Mouse (Mus musculus) MEL (cell line): ENCODE results near the gene Hsd11b2.

ENCODE experiments used
- CTCF ChIP-seq, 3 experiments: IDR thresholded peaks in 2 of 3; conservative IDR thresholded peaks in 1 of 3; 2 replicates each; pipeline ENCODE4 v1.5.1; 2011 to 2012; ENCODE audit warnings: low read length in 3 of 3, low read depth in 2 of 3, mild to moderate bottlenecking in 2 of 3, improper control_type of control experiment in 1 of 3, inconsistent platforms in 1 of 3, mixed read lengths in 1 of 3, moderate library complexity in 1 of 3; ENCODE audit not compliant: control insufficient read depth in 1 of 3, insufficient read depth in 1 of 3, poor library complexity in 1 of 3, severe bottlenecking in 1 of 3
- EP300 ChIP-seq, 2 experiments: IDR thresholded peaks; 2 replicates each; pipeline ENCODE4 v1.6.1; 2011; ENCODE audit warnings: improper control_type of control experiment in 2 of 2, low read length in 2 of 2, low read depth in 1 of 2, mild to moderate bottlenecking in 1 of 2
- GATA1 ChIP-seq: IDR thresholded peaks from 2 replicates; pipeline ENCODE4 v1.6.1; 2011; ENCODE audit warnings: low read depth, low read length, improper control_type of control experiment
- HCFC1 ChIP-seq: IDR thresholded peaks from 2 replicates; pipeline ENCODE4 v1.6.1; 2012; ENCODE audit warnings: low read depth, mild to moderate bottlenecking, inconsistent platforms, low read length, improper control_type of control experiment, moderate library complexity
- MYC ChIP-seq: IDR thresholded peaks from 2 replicates; pipeline ENCODE4 v1.6.1; 2011; ENCODE audit warnings: low read depth, mild to moderate bottlenecking, low read length, improper control_type of control experiment, moderate library complexity
- POLR2A ChIP-seq, 2 experiments: IDR thresholded peaks; 2 replicates each; pipeline ENCODE4 v1.6.1; 2011 to 2012; ENCODE audit warnings: low read length in 2 of 2, mild to moderate bottlenecking in 2 of 2, control low read depth in 1 of 2, improper control_type of control experiment in 1 of 2, low read depth in 1 of 2, moderate library complexity in 1 of 2; ENCODE audit not compliant: control insufficient read depth in 1 of 2, insufficient read depth in 1 of 2, poor library complexity in 1 of 2
- RCOR1 ChIP-seq: IDR thresholded peaks from 2 replicates; pipeline ENCODE4 v1.6.1; 2012; ENCODE audit warnings: low read depth, mild to moderate bottlenecking, inconsistent platforms, low read length, improper control_type of control experiment
- TAL1 ChIP-seq: IDR thresholded peaks from 2 replicates; pipeline ENCODE4 v1.6.1; 2012; ENCODE audit warnings: mild to moderate bottlenecking, inconsistent platforms, low read length, moderate library complexity, mixed read lengths
- UBTF ChIP-seq: IDR thresholded peaks from 2 replicates; pipeline ENCODE4 v1.6.1; 2012; ENCODE audit warnings: low read depth, mild to moderate bottlenecking, inconsistent platforms, low read length, improper control_type of control experiment, moderate library complexity, borderline replicate concordance; ENCODE audit not compliant: insufficient read depth

GRCm38 (mm10) chr8:105514656-105515055, 3.9 kb upstream of the Hsd11b2 start:
- TF ChIP-seq CTCF (IDR thresholded peaks at IDR 0.05 in 2 of 3, conservative IDR thresholded peaks at IDR 0.05 in 1 of 3; ENCODE audit: control insufficient read depth in 1 of 3, insufficient read depth in 1 of 3, low read depth in 2 of 3, low read length in 3 of 3, poor library complexity in 1 of 3, severe bottlenecking in 1 of 3): no peak
- TF ChIP-seq RCOR1: no peak
- TF ChIP-seq POLR2A (IDR thresholded peaks at IDR 0.05; ENCODE audit: control insufficient read depth in 1 of 2, insufficient read depth in 1 of 2, low read depth in 1 of 2, low read length in 2 of 2, poor library complexity in 1 of 2): no peak
- no peak for TF ChIP-seq UBTF
- no peak for TF ChIP-seq EP300 (IDR thresholded peaks at IDR 0.05; ENCODE audit: low read depth in 1 of 2, low read length in 2 of 2)
- no peak for TF ChIP-seq MYC
- no peak for TF ChIP-seq GATA1
- TF ChIP-seq TAL1: no peak
- TF ChIP-seq HCFC1: no peak
